Mouse (Mus musculus) midbrain, embryonic 16.5 days (tissue): ENCODE results near the gene Slc11a1. TPM values are rescaled to one million over a fixed set of nuclear protein-coding genes. Genes with fewer than 3 reads are reported as not detected.
"Not testable (repeated sequence)": the region's sequence is repeated elsewhere in the genome, so short reads cannot be mapped to it uniquely, and the experiment has no call there.

Experiments used
- ATAC-seq: fragments of 200-750 bp; cut with Nextera tagmentation; 2 replicates; pipeline ENCODE4 v1.8.0; 2017; ENCODE audit warnings: moderate TSS enrichment
- H3K27ac ChIP-seq: fragments of 300-500 bp; sonication (generic); 2 replicates; pipeline ENCODE4 v1.5.1; 2014; ENCODE audit warnings: mild to moderate bottlenecking, low read length, mixed read lengths
- H3K27me3 ChIP-seq: fragments of 300-500 bp; sonication (generic); 2 replicates; pipeline ENCODE4 v1.6.1; 2014; ENCODE audit warnings: low read depth, low read length, mixed read lengths; ENCODE audit not compliant: control insufficient read depth, insufficient read depth
- H3K36me3 ChIP-seq: fragments of 300-500 bp; sonication (generic); 2 replicates; pipeline ENCODE4 v1.6.1; 2014; ENCODE audit warnings: mild to moderate bottlenecking, low read length, moderate library complexity, mixed read lengths; ENCODE audit not compliant: control insufficient read depth, insufficient read depth
- H3K4me1 ChIP-seq: fragments of 300-500 bp; sonication (generic); 2 replicates; pipeline ENCODE4 v1.6.1; 2014; ENCODE audit warnings: mild to moderate bottlenecking, low read length, mixed read lengths; ENCODE audit not compliant: control insufficient read depth, insufficient read depth
- H3K4me2 ChIP-seq: fragments of 300-500 bp; sonication (generic); 2 replicates; pipeline ENCODE4 v1.6.1; 2014; ENCODE audit warnings: mild to moderate bottlenecking, low read length, mixed read lengths
- H3K4me3 ChIP-seq: fragments of 300-500 bp; sonication (generic); 2 replicates; pipeline ENCODE4 v1.5.1; 2014; ENCODE audit warnings: low read depth, mild to moderate bottlenecking, low read length, moderate library complexity, mixed read lengths
- H3K9ac ChIP-seq: fragments of 300-500 bp; sonication (generic); 2 replicates; pipeline ENCODE4 v1.6.1; 2014; ENCODE audit warnings: low read depth, low read length, mixed read lengths
- H3K9me3 ChIP-seq: fragments of 300-500 bp; sonication (generic); replicated peaks from 2 replicates; pipeline ENCODE4 v1.6.1; 2014; ENCODE audit warnings: mild to moderate bottlenecking, low read length, mixed read lengths; ENCODE audit not compliant: control insufficient read depth, poor library complexity, severe bottlenecking
- WGBS: fragments of 180-500 bp; shearing (Covaris S2); extraction: QIAGEN DNeasy Blood & Tissue Kit; methylation state at CpG from one replicate; pipeline ENCODE4 v1.1.7; 2014; 5-methylcytosine and 5-hydroxymethylcytosine counted together
- polyA plus RNA-seq: library from polyadenylated mRNA; unstranded; fragments of >200 nt; fragmentation: Nextera tagmentation; extraction: Ambion mirVana; gene quantifications from 2 replicates; pipeline ENCODE4 v1.2.1, GENCODE M21; 2015

Gene Slc11a1
- polyA plus RNA-seq = 1.2 and 2.4 TPM in 2 replicates

DNA sequence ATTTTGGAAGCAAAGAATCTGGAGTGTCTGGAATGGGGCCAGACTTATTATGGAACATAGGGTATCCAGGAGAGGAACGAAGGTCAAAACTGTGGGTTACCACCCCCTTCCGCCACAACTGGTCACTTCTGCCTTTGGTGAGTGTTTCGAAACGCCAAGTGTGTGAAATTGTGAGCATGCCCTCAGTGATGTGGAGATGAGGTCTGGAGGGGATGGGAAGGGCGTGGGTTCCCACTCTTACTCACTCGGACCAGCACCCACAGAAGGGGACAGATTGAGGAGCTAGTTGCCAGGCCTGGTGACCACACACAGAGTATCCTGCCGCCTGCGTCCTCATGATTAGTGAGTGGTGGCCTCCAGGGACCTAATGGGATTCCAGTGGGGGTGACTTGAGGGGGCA is at the start of gene Slc11a1:
Gene Slc11a1 (plus strand): TSS at position 216 of the 400 bp plus-strand sequence.
- H3K27me3 ChIP-seq = no peaks in the 10 kb centered on the region
- H3K9me3 ChIP-seq = no peaks in the 10 kb centered on the region
- no peaks in the 10 kb centered on the region for H3K4me1 ChIP-seq
- ATAC-seq = no peak
- no peak within 1 kb of the TSS for H3K27ac ChIP-seq
- H3K36me3 ChIP-seq = no peaks in the 10 kb centered on the region
- WGBS = 72% methylated on average over 8 of the region's 8 CpGs
- no peak within 1 kb of the TSS for H3K4me3 ChIP-seq
- H3K4me2 ChIP-seq = no peak within 1 kb of the TSS
- no peak within 1 kb of the TSS for H3K9ac ChIP-seq

DNA sequence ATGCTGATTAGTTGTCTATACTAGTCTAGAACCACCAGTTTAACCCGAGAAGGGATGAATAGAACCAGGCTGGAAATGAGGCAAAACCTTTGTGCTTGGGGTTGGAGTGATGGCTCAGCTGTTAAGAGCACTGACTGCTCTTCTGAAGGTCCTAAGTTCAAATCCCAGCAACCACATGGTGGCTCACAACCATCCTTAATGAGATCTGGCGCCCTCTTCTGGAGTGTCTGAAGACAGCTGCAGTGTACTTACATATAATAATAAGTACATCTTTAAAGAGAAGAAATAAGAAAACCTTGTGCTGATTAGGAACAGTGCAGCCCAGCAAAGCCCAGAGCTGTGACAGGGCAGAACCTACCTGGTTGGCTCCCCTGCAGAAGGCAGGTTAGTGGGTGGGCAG is 48.1 kb upstream of the Slc11a1 start:
- H3K4me2 ChIP-seq, H3K9me3 ChIP-seq, ATAC-seq, H3K36me3 ChIP-seq, H3K4me1 ChIP-seq, H3K4me3 ChIP-seq, H3K9ac ChIP-seq, H3K27me3 ChIP-seq, H3K27ac ChIP-seq: not testable (repeated sequence)
- 78% methylated on average over 2 of the region's 2 CpGs for WGBS

DNA sequence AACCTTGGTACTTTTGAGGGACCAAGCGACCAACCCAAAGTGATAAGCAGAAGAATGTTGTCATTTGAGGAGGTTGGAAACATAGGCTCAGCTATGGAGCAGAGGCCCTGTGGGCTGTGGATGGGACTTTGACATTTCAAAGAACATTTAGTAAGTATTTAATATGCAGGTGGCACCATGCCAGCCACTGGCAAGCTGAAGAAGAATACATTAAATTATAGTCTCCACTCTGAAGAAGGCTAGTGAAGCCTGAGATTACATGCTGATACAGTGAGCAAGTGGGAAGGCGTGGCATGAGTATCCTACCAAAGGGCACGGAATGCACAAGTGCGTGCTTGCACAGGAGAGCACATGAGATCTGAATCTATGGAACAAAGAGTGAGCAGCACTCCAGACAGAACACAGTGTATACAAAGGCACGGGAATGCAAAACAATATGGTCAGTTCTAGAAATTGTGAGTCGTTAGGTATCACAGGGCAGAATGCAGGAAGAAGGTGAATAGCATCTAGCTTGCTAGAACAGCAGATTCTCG is 45.0 kb upstream of the Slc11a1 start:
- Histone ChIP-seq H3K9me3 (no peaks in the 10 kb centered on the region), H3K27ac (0 out of 2 replicates have a peak overlapping the region, but pooled peaks have one; percentile 10), H3K4me3 (no peak overlapping the region), H3K36me3 (no peaks in the 10 kb centered on the region), H3K9ac (no peak overlapping the region), H3K27me3 (no peaks in the 10 kb centered on the region), H3K4me2 (no peak overlapping the region), H3K4me1 (peaks cover 15% of the 10 kb centered on the region)
- 79% methylated on average over 7 of the region's 7 CpGs for WGBS
- ATAC-seq = no peak

DNA sequence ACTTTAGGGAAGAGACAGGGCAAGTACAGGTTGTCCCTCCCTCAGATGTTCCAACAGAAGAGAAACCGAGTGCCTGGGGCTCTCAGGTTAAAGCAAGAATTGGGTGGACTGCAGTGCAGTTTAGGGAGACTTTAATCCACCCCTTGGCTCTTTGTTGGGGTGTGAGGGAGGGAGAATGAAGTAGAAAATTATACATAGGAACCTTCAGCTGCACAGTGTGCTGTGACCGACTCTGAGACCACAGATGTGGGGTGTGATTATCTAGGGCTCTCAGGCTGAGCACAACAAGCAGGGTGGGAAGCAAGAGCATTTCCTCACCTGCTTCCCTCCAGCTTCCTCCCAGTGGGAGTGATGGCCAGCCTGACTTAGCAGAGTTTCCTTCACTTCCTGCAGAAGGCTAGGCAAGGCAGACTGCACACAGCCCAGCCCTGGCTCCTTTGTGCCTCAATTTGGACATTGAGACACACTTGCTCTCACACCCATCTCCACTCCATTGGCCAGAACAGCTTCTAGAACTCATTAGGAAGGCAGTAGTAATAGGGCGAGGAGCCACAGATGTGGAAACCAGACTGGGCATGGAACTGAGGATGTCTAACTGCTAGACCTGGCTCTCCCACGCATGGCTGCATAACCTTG is 43.8 kb upstream of the Slc11a1 start:
- Histone ChIP-seq H3K4me3 (no peak overlapping the region), H3K4me2 (no peak overlapping the region), H3K9ac (no peak overlapping the region), H3K27ac (no peak overlapping the region), H3K9me3 (no peaks in the 10 kb centered on the region), H3K4me1 (peaks cover 15% of the 10 kb centered on the region), H3K27me3 (no peaks in the 10 kb centered on the region), H3K36me3 (no peaks in the 10 kb centered on the region)
- no peak for ATAC-seq
- 70% methylated on average over 4 of the region's 4 CpGs for WGBS

DNA sequence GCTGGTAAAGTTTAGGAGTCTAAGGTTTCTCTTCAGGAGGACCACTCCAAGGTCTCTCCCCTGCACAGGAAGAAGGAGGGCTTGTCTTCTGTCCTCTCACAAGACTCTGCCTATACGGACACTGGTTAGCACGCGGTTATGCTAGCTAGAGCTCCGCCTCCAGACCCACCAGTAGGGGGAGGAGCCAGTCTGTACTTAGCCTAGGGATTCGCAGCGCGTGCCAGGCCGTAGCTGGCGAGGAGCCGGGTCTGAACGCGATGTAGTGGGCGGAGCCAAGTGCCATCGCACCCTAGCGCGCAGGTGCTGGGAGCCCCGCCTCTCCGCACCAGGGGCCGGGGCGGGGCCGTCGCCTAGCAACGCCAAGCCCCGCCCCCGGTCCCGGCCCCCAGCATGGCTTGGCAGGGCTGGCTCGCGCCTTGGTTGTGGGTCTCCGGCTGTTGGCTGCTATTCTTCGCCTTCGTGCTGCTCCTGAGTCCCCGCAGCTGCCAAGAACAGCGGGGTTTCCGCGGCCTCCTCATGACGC is 42.7 kb upstream of the Slc11a1 start:
- peaks cover 15% of the 10 kb centered on the region for H3K4me1 ChIP-seq
- no peaks in the 10 kb centered on the region for H3K27me3 ChIP-seq
- peak; percentile 95 for ATAC-seq
- H3K36me3 ChIP-seq = no peaks in the 10 kb centered on the region
- peak overlapping the region; percentile 70 for H3K4me2 ChIP-seq
- WGBS = 0% methylated on average over 26 of the region's 36 CpGs
- peak overlapping the region; percentile 78 for H3K27ac ChIP-seq
- H3K4me3 ChIP-seq = peak overlapping the region; percentile 54
- peak overlapping the region; percentile 72 for H3K9ac ChIP-seq
- H3K9me3 ChIP-seq = no peaks in the 10 kb centered on the region

DNA sequence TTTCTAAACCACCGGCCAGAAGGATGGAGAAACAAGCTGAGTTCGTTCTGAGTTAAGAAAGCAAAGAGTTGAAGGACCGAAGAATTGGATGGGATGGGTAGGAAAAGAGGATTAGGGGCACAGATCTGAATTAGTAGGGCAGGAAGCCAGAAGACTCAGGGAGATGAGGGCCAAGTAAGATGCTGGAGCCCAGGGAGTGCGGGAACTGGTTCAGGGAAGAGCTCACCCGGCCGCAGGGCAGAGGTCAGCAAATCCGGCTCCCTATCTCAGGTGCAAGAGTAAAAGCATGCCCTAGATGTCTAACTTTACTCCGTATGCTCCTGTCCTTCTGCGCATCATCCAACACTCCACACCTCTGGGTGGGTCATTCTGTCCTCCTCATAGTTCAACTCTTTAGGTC is 42.1 kb upstream of the Slc11a1 start:
- 4% methylated on average over 9 of the region's 9 CpGs for WGBS
- ATAC-seq = peak; percentile 18
- H3K27me3 ChIP-seq = no peaks in the 10 kb centered on the region

DNA sequence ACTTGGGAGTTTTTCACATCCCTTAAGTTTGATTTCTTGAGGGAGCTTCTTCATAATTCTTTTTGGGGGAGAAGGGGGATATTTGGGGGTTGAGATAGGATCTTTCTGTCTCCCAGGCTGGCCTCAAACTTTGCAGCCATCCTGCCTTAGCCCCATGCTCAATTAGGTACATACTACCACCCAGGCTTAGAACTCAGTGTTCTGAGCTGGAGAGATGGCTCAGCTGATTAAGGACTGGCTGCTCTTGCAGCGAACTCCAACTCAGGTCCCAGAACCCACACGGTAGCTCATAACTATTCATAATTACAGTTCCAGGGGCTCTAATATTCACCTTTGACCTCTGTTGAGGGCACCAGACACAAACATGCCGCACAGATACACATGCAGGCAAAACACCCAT is 40.4 kb upstream of the Slc11a1 start:
- H3K4me3 ChIP-seq = no peak overlapping the region
- no peak overlapping the region for H3K9ac ChIP-seq
- 80% methylated on average over 3 of the region's 3 CpGs for WGBS
- H3K4me1 ChIP-seq = peaks cover 15% of the 10 kb centered on the region
- ATAC-seq = no peak
- H3K4me2 ChIP-seq = no peak overlapping the region
- no peaks in the 10 kb centered on the region for H3K27me3 ChIP-seq
- H3K9me3 ChIP-seq = no peaks in the 10 kb centered on the region
- no peaks in the 10 kb centered on the region for H3K36me3 ChIP-seq
- H3K27ac ChIP-seq = no peak overlapping the region

More for the DNA sequence above, 42.1 kb upstream of the Slc11a1 start:
- Histone ChIP-seq H3K27ac (peak overlapping the region; percentile 78), H3K9me3 (no peaks in the 10 kb centered on the region), H3K4me3 (peak overlapping the region; percentile 54), H3K9ac (peak overlapping the region; percentile 72), H3K36me3 (no peaks in the 10 kb centered on the region), H3K4me1 (peaks cover 15% of the 10 kb centered on the region), H3K4me2 (peak overlapping the region; percentile 70)

DNA sequence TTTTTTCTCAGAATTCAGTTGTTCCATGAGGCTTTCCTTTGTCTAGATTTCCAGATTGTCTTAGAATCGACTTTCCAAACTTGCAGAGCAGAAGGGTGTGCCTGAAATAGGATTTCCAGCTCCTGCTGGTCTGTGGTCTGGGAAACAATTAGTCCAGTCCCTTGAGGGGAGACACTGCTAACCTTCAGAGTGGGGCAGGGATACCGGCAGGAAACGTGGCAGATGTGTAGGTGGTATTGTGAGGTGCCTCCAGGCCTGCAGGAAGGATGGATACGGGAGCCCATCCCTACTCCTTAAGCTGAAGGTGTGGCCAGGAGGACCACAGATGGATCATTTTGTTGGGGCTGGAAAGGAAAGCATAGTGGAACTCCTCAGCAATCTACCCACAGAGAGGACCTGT is 40.0 kb upstream of the Slc11a1 start:
- no peak for ATAC-seq

DNA sequence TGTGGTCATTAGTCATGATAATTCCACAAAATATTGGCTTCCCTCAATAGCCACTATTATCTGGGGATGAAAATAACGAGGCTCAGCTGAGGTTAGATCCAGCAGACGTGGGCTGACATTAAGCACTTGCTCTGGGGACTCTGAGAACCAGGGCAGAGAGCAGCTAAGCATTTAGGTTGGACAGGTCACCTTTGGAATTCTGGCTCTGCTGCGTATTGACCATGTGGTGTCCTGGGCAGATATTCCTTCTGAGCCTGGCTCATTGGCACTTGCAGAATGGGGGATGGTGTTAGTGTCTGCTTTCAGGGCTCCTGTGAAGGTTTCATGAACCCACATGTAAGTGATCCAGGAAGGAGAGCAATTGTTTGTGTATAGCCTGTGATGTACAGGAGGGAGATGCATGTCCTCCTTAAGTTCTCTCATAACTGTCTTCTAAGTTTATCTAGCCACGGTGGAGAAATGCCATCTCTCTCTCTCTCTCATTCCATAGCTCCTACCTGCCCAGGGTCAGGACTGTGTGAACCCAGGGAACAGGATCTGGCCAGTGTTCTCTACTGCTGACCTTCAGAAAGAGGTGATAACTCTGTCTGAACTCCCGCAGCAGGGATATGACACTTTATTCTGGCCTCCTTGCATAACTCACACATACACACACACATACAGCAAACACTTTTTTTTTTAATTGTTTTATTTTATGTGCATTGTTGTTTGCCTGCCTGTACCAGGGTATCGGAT is 39.4 kb upstream of the Slc11a1 start:
- no peak for ATAC-seq
- H3K4me3 ChIP-seq = no peak overlapping the region
- H3K9me3 ChIP-seq = no peaks in the 10 kb centered on the region
- no peaks in the 10 kb centered on the region for H3K36me3 ChIP-seq
- no peak overlapping the region for H3K9ac ChIP-seq
- no peak overlapping the region for H3K4me2 ChIP-seq
- no peak overlapping the region for H3K27ac ChIP-seq
- H3K27me3 ChIP-seq = no peaks in the 10 kb centered on the region
- WGBS = 77% methylated on average over 6 of the region's 6 CpGs
- H3K4me1 ChIP-seq = peaks cover 15% of the 10 kb centered on the region

More for the DNA sequence above, 40.0 kb upstream of the Slc11a1 start:
- Histone ChIP-seq H3K36me3 (no peaks in the 10 kb centered on the region), H3K4me1 (peaks cover 15% of the 10 kb centered on the region), H3K27me3 (no peaks in the 10 kb centered on the region), H3K4me2 (no peak overlapping the region), H3K9me3 (no peaks in the 10 kb centered on the region), H3K27ac (no peak overlapping the region), H3K4me3 (no peak overlapping the region), H3K9ac (no peak overlapping the region)
- 50% methylated on average over 4 of the region's 4 CpGs for WGBS
